Mouse (Mus musculus) thymus, adult 2 months (tissue): ENCODE data around the gene Gm37240. TPM values are rescaled to one million over a fixed set of nuclear protein-coding genes. Genes with fewer than 3 reads are reported as not detected.

Experiments used
- DNase-seq: peaks from one replicate; pipeline ENCODE4 v3.0.0; 2021
- H3K27ac ChIP-seq: fragments of 200-500 bp; 2 replicates; pipeline ENCODE4 v1.5.1; 2012; ENCODE audit warnings: low read length, control low read depth; ENCODE audit not compliant: control insufficient read depth, insufficient read depth
- H3K27me3 ChIP-seq: fragments of 200-500 bp; 2 replicates; pipeline ENCODE4 v1.6.1; 2012; ENCODE audit warnings: mild to moderate bottlenecking, low read length, moderate library complexity, mixed read lengths; ENCODE audit not compliant: control insufficient read depth, insufficient read depth
- H3K36me3 ChIP-seq: fragments of 200-500 bp; 2 replicates; pipeline ENCODE4 v1.6.1; 2012; ENCODE audit warnings: mild to moderate bottlenecking, low read length, moderate library complexity; ENCODE audit not compliant: control insufficient read depth, insufficient read depth
- H3K4me1 ChIP-seq: fragments of 200-500 bp; replicated peaks from 2 replicates; pipeline ENCODE4 v1.6.1; 2012; ENCODE audit warnings: low read length; ENCODE audit not compliant: control insufficient read depth, insufficient read depth
- H3K4me3 ChIP-seq: fragments of 200-500 bp; 2 replicates; pipeline ENCODE4 v1.5.1; 2012; ENCODE audit warnings: mild to moderate bottlenecking, low read length, control low read depth, moderate library complexity; ENCODE audit not compliant: control insufficient read depth, insufficient read depth
- CTCF ChIP-seq: fragments of 200-500 bp; IDR thresholded peaks from 2 replicates; pipeline ENCODE4 v1.5.1; 2012; ENCODE audit warnings: mild to moderate bottlenecking, control low read depth, low read length, moderate library complexity, borderline replicate concordance; ENCODE audit not compliant: control insufficient read depth, poor library complexity, insufficient read depth; ENCODE audit errors: extremely low read depth
- POLR2A ChIP-seq: fragments of 200-500 bp; IDR thresholded peaks from 2 replicates; pipeline ENCODE4 v1.6.1; 2012; ENCODE audit warnings: mild to moderate bottlenecking, low read length, control low read depth, moderate library complexity; ENCODE audit not compliant: control insufficient read depth, poor library complexity, insufficient read depth; ENCODE audit errors: extremely low read depth
- WGBS: fragments of 180-500 bp; shearing (Covaris S2); methylation state at CpG from one replicate; pipeline ENCODE4 v1.1.7; 2018; 5-methylcytosine and 5-hydroxymethylcytosine counted together
- polyA plus RNA-seq: library from polyadenylated mRNA; depleted of rRNA; stranded (reverse); fragments of >200 nt; gene quantifications from 2 replicates; pipeline ENCODE4 v1.2.3, GENCODE M21; 2012

Gm37240 gene
- polyA plus RNA-seq, 1 experiment = 7.0 TPM

- H3K36me3 ChIP-seq = no peaks in the 10 kb centered on the region
- no peak overlapping the region for H3K27ac ChIP-seq
- H3K4me1 ChIP-seq = no peaks in the 10 kb centered on the region
- WGBS = 96% methylated on average over 6 of the region's 6 CpGs
- no peak for TF ChIP-seq CTCF
- no peak for TF ChIP-seq POLR2A
- H3K4me3 ChIP-seq = no peak overlapping the region
- no peak for DNase-seq
- no peaks in the 10 kb centered on the region for H3K27me3 ChIP-seq
Measured at GRCm38 (mm10) chr3:84512774-84513515, 1374.4 kb downstream of the Gm37240 start.

- DNase-seq = no peak
- H3K36me3 ChIP-seq = no peaks in the 10 kb centered on the region
- no peak overlapping the region for H3K27ac ChIP-seq
- no peaks in the 10 kb centered on the region for H3K27me3 ChIP-seq
- 95% methylated on average over 4 of the region's 4 CpGs for WGBS
- no peak overlapping the region for H3K4me3 ChIP-seq
- no peaks in the 10 kb centered on the region for H3K4me1 ChIP-seq
- no peak for TF ChIP-seq CTCF
- TF ChIP-seq POLR2A = no peak
Measured at GRCm38 (mm10) chr3:84505193-84505592, 1382.1 kb downstream of the Gm37240 start.

- 35% methylated on average over 8 of the region's 8 CpGs for WGBS
- no peak overlapping the region for H3K27ac ChIP-seq
- DNase-seq = no peak
- H3K36me3 ChIP-seq = no peaks in the 10 kb centered on the region
- no peak overlapping the region for H3K4me3 ChIP-seq
- no peaks in the 10 kb centered on the region for H3K4me1 ChIP-seq
- no peaks in the 10 kb centered on the region for H3K27me3 ChIP-seq
- TF ChIP-seq CTCF = no peak
- TF ChIP-seq POLR2A = no peak
Measured at GRCm38 (mm10) chr3:84504291-84504690, 1383.0 kb downstream of the Gm37240 start.

- DNase-seq = no peak
- TF ChIP-seq CTCF (no peak), POLR2A (no peak)
- Histone ChIP-seq H3K4me1 (no peaks in the 10 kb centered on the region), H3K4me3 (no peak overlapping the region), H3K36me3 (0 out of 2 replicates have a peak, but pooled peaks cover 4% of the 10 kb centered on the region), H3K27ac (no peak overlapping the region), H3K27me3 (no peaks in the 10 kb centered on the region)
- WGBS = 96% methylated on average over 2 of the region's 2 CpGs
Measured at GRCm38 (mm10) chr3:84502101-84502500, 1385.2 kb downstream of the Gm37240 start.

- no peak for TF ChIP-seq POLR2A
- no peak for TF ChIP-seq CTCF
- no peaks in the 10 kb centered on the region for H3K4me1 ChIP-seq
- H3K4me3 ChIP-seq = no peak overlapping the region
- H3K36me3 ChIP-seq = 0 out of 2 replicates have a peak, but pooled peaks cover 7% of the 10 kb centered on the region
- WGBS = 95% methylated on average over 10 of the region's 10 CpGs
- no peak for DNase-seq
- H3K27ac ChIP-seq = no peak overlapping the region
- H3K27me3 ChIP-seq = no peaks in the 10 kb centered on the region
Measured at GRCm38 (mm10) chr3:84500491-84500890, 1386.8 kb downstream of the Gm37240 start.

GRCm38 (mm10) chr3:84497718-84498117 is 1389.6 kb downstream of the Gm37240 start:
- no peaks in the 10 kb centered on the region for H3K4me1 ChIP-seq
- DNase-seq = no peak
- no peak for TF ChIP-seq CTCF
- no peak for TF ChIP-seq POLR2A
- 0 out of 2 replicates have a peak, but pooled peaks cover 9% of the 10 kb centered on the region for H3K36me3 ChIP-seq
- no peak overlapping the region for H3K4me3 ChIP-seq
- WGBS = 98% methylated on average over 11 of the region's 11 CpGs
- H3K27me3 ChIP-seq = no peaks in the 10 kb centered on the region
- H3K27ac ChIP-seq = no peak overlapping the region
